Mouse (Mus musculus) ZHBTc4 (cell line): ENCODE data around the gene Gm3448.
A peak's percentile ranks its signal among the peaks of the same experiment; 100 is the strongest.
"Not testable (repeated sequence)": the region's sequence is repeated elsewhere in the genome, so short reads cannot be mapped to it uniquely, and the experiment has no call there.

ENCODE experiments used
- DNase-seq: peaks from one replicate; pipeline ENCODE4 v3.0.0-alpha.2; 2011; ENCODE audit warnings: low read depth, low spot score

Gene Gm3448

GRCm38 (mm10) chr17:15031414-15031813 is 9.9 kb downstream of the Gm3448 start:
- not testable (repeated sequence) for DNase-seq

- not testable (repeated sequence) for DNase-seq
These were observed 15.8 kb downstream of the Gm3448 start for GRCm38 (mm10) chr17:15025513-15025912.

GRCm38 (mm10) chr17:15024502-15025193 is 16.7 kb downstream of the Gm3448 start:
- DNase-seq = not testable (repeated sequence)

GRCm38 (mm10) chr17:15023878-15024492 is 17.4 kb downstream of the Gm3448 start:
- DNase-seq = not testable (repeated sequence)

- peak; percentile 62 for DNase-seq
These were observed 19.7 kb downstream of the Gm3448 start for GRCm38 (mm10) chr17:15021503-15022220.

GRCm38 (mm10) chr17:15009706-15010413 is 31.5 kb downstream of the Gm3448 start, which contains the start of gene Gm3435:
TSS of gene Gm3435 (plus strand) at chr17:15010176.
- not testable (repeated sequence) for DNase-seq

- not testable (repeated sequence) for DNase-seq
These were observed 32.2 kb downstream of the Gm3448 start for GRCm38 (mm10) chr17:15009088-15009487.

- DNase-seq = not testable (repeated sequence)
These were observed 41.3 kb downstream of the Gm3448 start for GRCm38 (mm10) chr17:15000047-15000446.

- not testable (repeated sequence) for DNase-seq
These were observed 47.2 kb downstream of the Gm3448 start for GRCm38 (mm10) chr17:14994140-14994539.

GRCm38 (mm10) chr17:14993139-14993832 is 48.1 kb downstream of the Gm3448 start:
- not testable (repeated sequence) for DNase-seq

- not testable (repeated sequence) for DNase-seq
These were observed 48.7 kb downstream of the Gm3448 start for GRCm38 (mm10) chr17:14992522-14993138.

- DNase-seq = not testable (repeated sequence)
These were observed 51.1 kb downstream of the Gm3448 start for GRCm38 (mm10) chr17:14990116-14990702.

GRCm38 (mm10) chr17:14978362-14979038 is 62.8 kb downstream of the Gm3448 start, which contains the start of the genes 9030025P20Rik and Gm3417:
TSS of gene 9030025P20Rik (plus strand) at chr17:14978468.
TSS of gene Gm3417 (minus strand) at chr17:14978790.
- not testable (repeated sequence) for DNase-seq

- DNase-seq = not testable (repeated sequence)
These were observed 63.5 kb downstream of the Gm3448 start for GRCm38 (mm10) chr17:14977718-14978361.

- DNase-seq = not testable (repeated sequence)
These were observed 72.9 kb downstream of the Gm3448 start for GRCm38 (mm10) chr17:14968373-14968913.

GRCm38 (mm10) chr17:14961557-14962154 is 79.7 kb downstream of the Gm3448 start:
- not testable (repeated sequence) for DNase-seq

- DNase-seq = peak; percentile 18
These were observed 80.3 kb downstream of the Gm3448 start, which contains the start of gene Phf10 for GRCm38 (mm10) chr17:14960951-14961556. TSS of gene Phf10 (minus strand) at chr17:14961273.

GRCm38 (mm10) chr17:14960520-14960919 is 80.8 kb downstream of the Gm3448 start:
- peak; percentile 32 for DNase-seq
